Mouse (Mus musculus): ENCODE data around the gene Dnal1. TPM values are rescaled to one million over a fixed set of nuclear protein-coding genes. Genes with fewer than 3 reads are reported as not detected.

Gene Dnal1
- polyA plus RNA-seq, 1 experiment from 2014 or later = 2.4 TPM

GRCm38 (mm10) chr12:84186950-84187349, 72.8 kb downstream of the Dnal1 start:
- Histone ChIP-seq H3K9me3 (ENCODE audit: control insufficient read depth, low read length) (no peaks in the 10 kb centered on the region), H3K27me3 (ENCODE audit: control insufficient read depth, insufficient read depth, low read length) (no peaks in the 10 kb centered on the region), H3K36me3 (ENCODE audit: control insufficient read depth, insufficient read depth, low read length) (no peaks in the 10 kb centered on the region), H3K4me2 (ENCODE audit: low read length) (peak overlapping the region; percentile 3; the same call in 1 of the 2 replicates), H3K4me1 (ENCODE audit: control insufficient read depth in 2 of 2, insufficient read depth in 2 of 2, low read length in 2 of 2) (peaks cover 63 to 77% of the 10 kb centered on the region in 2 experiments), H3K4me3 (ENCODE audit: control insufficient read depth in 1 of 2, insufficient read depth in 1 of 2, low read depth in 1 of 2, low read length in 2 of 2) (no peak overlapping the region), H3K9ac (ENCODE audit: low read length) (0 out of 2 replicates have a peak overlapping the region, but pooled peaks have one; percentile 6), H3K27ac (replicated peaks in 1 of 2; ENCODE audit: control insufficient read depth in 1 of 2, insufficient read depth in 1 of 2, low read depth in 2 of 2, low read length in 2 of 2) (peak overlapping the region; percentile 65 to 69)
- no peak for ATAC-seq (ENCODE audit: insufficient number of reproducible peaks, insufficient read depth, low FRiP score, low read depth)
- WGBS = 34% methylated on average over 5 of the region's 5 CpGs

DNA sequence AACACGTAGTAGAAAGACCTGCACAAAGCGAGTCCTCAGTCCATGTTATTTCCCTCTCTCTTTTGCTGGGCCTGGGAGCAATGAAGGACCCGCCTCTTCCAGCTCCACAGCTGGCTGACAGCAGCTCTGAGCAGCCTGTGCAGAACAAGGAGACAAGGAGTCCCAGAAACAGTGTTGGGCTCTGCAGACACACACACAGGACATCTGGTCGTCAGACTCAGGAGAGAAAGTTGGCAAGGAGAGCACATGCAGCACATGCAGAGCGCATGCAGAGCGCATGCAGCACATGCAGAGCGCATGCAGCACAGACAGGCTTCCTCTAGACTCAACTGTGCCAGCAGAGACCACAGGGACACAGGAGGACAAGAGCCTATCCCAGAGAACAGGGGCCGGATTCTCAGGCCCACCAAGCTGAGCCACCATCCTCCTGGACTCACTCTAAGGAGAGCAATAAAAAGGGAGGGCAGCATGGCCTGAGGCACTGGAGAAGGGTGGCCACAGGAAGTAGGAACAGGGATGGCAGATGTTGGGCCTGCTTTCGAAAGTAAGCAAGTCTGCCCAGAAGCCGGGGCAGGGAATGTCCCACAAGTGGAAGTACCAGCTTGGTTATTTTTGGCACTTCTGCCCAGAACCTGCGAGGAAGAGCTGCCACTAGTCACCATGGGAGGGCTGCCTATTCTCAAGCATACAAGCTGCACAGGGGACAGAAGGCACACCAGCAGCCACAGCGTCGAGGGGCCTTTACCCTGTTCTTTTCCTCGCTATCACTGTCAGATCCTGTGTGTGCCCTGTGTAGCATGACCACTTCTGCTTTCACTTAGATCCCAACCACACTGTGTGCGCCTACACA, 73.8 kb downstream of the Dnal1 start:
- WGBS = 55% methylated on average over 15 of the region's 15 CpGs
- no peak for ATAC-seq (ENCODE audit: insufficient number of reproducible peaks, insufficient read depth, low FRiP score, low read depth)
- Histone ChIP-seq H3K27ac (replicated peaks in 1 of 2; ENCODE audit: control insufficient read depth in 1 of 2, insufficient read depth in 1 of 2, low read depth in 2 of 2, low read length in 2 of 2) (peak overlapping the region; percentile 37 to 69), H3K4me1 (ENCODE audit: control insufficient read depth in 2 of 2, insufficient read depth in 2 of 2, low read length in 2 of 2) (peaks cover 69 to 78% of the 10 kb centered on the region in 2 experiments), H3K27me3 (ENCODE audit: control insufficient read depth, insufficient read depth, low read length) (no peaks in the 10 kb centered on the region), H3K9ac (ENCODE audit: low read length) (peak overlapping the region; percentile 55), H3K4me2 (ENCODE audit: low read length) (peak overlapping the region; percentile 31), H3K4me3 (ENCODE audit: control insufficient read depth in 1 of 2, insufficient read depth in 1 of 2, low read depth in 1 of 2, low read length in 2 of 2) (no peak overlapping the region), H3K36me3 (ENCODE audit: control insufficient read depth, insufficient read depth, low read length) (no peaks in the 10 kb centered on the region), H3K9me3 (ENCODE audit: control insufficient read depth, low read length) (no peaks in the 10 kb centered on the region)

GRCm38 (mm10) chr12:84188881-84189444, 74.8 kb downstream of the Dnal1 start:
- WGBS = 76% methylated on average over 14 of the region's 14 CpGs
- Histone ChIP-seq H3K27me3 (ENCODE audit: control insufficient read depth, insufficient read depth, low read length) (no peaks in the 10 kb centered on the region), H3K4me1 (ENCODE audit: control insufficient read depth in 2 of 2, insufficient read depth in 2 of 2, low read length in 2 of 2) (peaks cover 69 to 78% of the 10 kb centered on the region in 2 experiments), H3K4me2 (ENCODE audit: low read length) (peak overlapping the region; percentile 31; the same call in 1 of the 2 replicates), H3K9me3 (ENCODE audit: control insufficient read depth, low read length) (no peaks in the 10 kb centered on the region), H3K9ac (ENCODE audit: low read length) (peak overlapping the region; percentile 55), H3K4me3 (ENCODE audit: control insufficient read depth in 1 of 2, insufficient read depth in 1 of 2, low read depth in 1 of 2, low read length in 2 of 2) (no peak overlapping the region), H3K36me3 (ENCODE audit: control insufficient read depth, insufficient read depth, low read length) (no peaks in the 10 kb centered on the region), H3K27ac (replicated peaks in 1 of 2; ENCODE audit: control insufficient read depth in 1 of 2, insufficient read depth in 1 of 2, low read depth in 2 of 2, low read length in 2 of 2) (peak overlapping the region in 1 of 2 experiments; percentile 69; a peak in 1 of 4 replicates)
- ATAC-seq (ENCODE audit: insufficient number of reproducible peaks, insufficient read depth, low FRiP score, low read depth) = no peak

GRCm38 (mm10) chr12:84190151-84190820, 76.1 kb downstream of the Dnal1 start:
- no peaks in the 10 kb centered on the region for H3K27me3 ChIP-seq (ENCODE audit: control insufficient read depth, insufficient read depth, low read length)
- no peak overlapping the region for H3K27ac ChIP-seq (replicated peaks in 1 of 2; ENCODE audit: control insufficient read depth in 1 of 2, insufficient read depth in 1 of 2, low read depth in 2 of 2, low read length in 2 of 2)
- no peak overlapping the region for H3K4me3 ChIP-seq (ENCODE audit: control insufficient read depth in 1 of 2, insufficient read depth in 1 of 2, low read depth in 1 of 2, low read length in 2 of 2)
- H3K9ac ChIP-seq (ENCODE audit: low read length) = peak overlapping the region; percentile 50; the same call in 1 of the 2 replicates
- H3K9me3 ChIP-seq (ENCODE audit: control insufficient read depth, low read length) = no peaks in the 10 kb centered on the region
- H3K4me2 ChIP-seq (ENCODE audit: low read length) = peak overlapping the region; percentile 31
- ATAC-seq (ENCODE audit: insufficient number of reproducible peaks, insufficient read depth, low FRiP score, low read depth) = no peak
- 28% methylated on average over 14 of the region's 15 CpGs for WGBS
- H3K4me1 ChIP-seq (ENCODE audit: control insufficient read depth in 2 of 2, insufficient read depth in 2 of 2, low read length in 2 of 2) = peaks cover 71 to 80% of the 10 kb centered on the region in 2 experiments
- H3K36me3 ChIP-seq (ENCODE audit: control insufficient read depth, insufficient read depth, low read length) = no peaks in the 10 kb centered on the region

GRCm38 (mm10) chr12:84191190-84191589, 77.0 kb downstream of the Dnal1 start:
- no peaks in the 10 kb centered on the region for H3K27me3 ChIP-seq (ENCODE audit: control insufficient read depth, insufficient read depth, low read length)
- peak overlapping the region; percentile 22; the same call in 1 of the 2 replicates for H3K9ac ChIP-seq (ENCODE audit: low read length)
- H3K4me2 ChIP-seq (ENCODE audit: low read length) = peak overlapping the region; percentile 99; the same call in 1 of the 2 replicates
- WGBS = 80% methylated on average over 7 of the region's 7 CpGs
- no peaks in the 10 kb centered on the region for H3K9me3 ChIP-seq (ENCODE audit: control insufficient read depth, low read length)
- H3K27ac ChIP-seq (replicated peaks in 1 of 2; ENCODE audit: control insufficient read depth in 1 of 2, insufficient read depth in 1 of 2, low read depth in 2 of 2, low read length in 2 of 2) = no peak overlapping the region
- no peak for ATAC-seq (ENCODE audit: insufficient number of reproducible peaks, insufficient read depth, low FRiP score, low read depth)
- peaks cover 63 to 71% of the 10 kb centered on the region in 2 experiments for H3K4me1 ChIP-seq (ENCODE audit: control insufficient read depth in 2 of 2, insufficient read depth in 2 of 2, low read length in 2 of 2)
- no peak overlapping the region for H3K4me3 ChIP-seq (ENCODE audit: control insufficient read depth in 1 of 2, insufficient read depth in 1 of 2, low read depth in 1 of 2, low read length in 2 of 2)
- H3K36me3 ChIP-seq (ENCODE audit: control insufficient read depth, insufficient read depth, low read length) = no peaks in the 10 kb centered on the region

DNA sequence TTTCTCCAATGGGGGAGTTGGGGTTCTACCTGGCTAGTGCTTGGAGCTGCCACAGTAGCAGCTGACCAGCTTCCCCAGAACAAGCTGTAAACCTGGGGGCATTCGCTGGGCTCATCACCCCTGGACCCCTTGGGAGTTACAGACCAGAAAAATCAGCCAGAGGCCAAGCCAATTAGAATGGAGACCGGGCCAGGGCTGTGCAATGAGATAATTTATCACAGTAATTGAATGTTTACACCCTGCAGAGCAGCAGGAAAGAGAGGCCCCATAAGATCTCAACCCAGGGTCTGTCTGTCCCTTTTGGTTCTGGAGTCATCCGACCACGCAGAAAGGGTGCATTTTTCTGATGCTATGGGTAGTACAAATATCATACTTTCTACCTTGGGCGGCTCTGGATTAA, 77.6 kb downstream of the Dnal1 start:
- H3K4me1 ChIP-seq (ENCODE audit: control insufficient read depth in 2 of 2, insufficient read depth in 2 of 2, low read length in 2 of 2) = peaks cover 61 to 70% of the 10 kb centered on the region in 2 experiments
- no peaks in the 10 kb centered on the region for H3K36me3 ChIP-seq (ENCODE audit: control insufficient read depth, insufficient read depth, low read length)
- peak overlapping the region; percentile 99 for H3K4me2 ChIP-seq (ENCODE audit: low read length)
- ATAC-seq (ENCODE audit: insufficient number of reproducible peaks, insufficient read depth, low FRiP score, low read depth) = no peak
- 37% methylated on average over 5 of the region's 5 CpGs for WGBS
- no peaks in the 10 kb centered on the region for H3K27me3 ChIP-seq (ENCODE audit: control insufficient read depth, insufficient read depth, low read length)
- H3K9ac ChIP-seq (ENCODE audit: low read length) = peak overlapping the region; percentile 93
- H3K9me3 ChIP-seq (ENCODE audit: control insufficient read depth, low read length) = no peaks in the 10 kb centered on the region
- no peak overlapping the region for H3K27ac ChIP-seq (replicated peaks in 1 of 2; ENCODE audit: control insufficient read depth in 1 of 2, insufficient read depth in 1 of 2, low read depth in 2 of 2, low read length in 2 of 2)
- peak overlapping the region in 1 of 2 experiments; percentile 83; a peak in 3 of 4 replicates for H3K4me3 ChIP-seq (ENCODE audit: control insufficient read depth in 1 of 2, insufficient read depth in 1 of 2, low read depth in 1 of 2, low read length in 2 of 2)

DNA sequence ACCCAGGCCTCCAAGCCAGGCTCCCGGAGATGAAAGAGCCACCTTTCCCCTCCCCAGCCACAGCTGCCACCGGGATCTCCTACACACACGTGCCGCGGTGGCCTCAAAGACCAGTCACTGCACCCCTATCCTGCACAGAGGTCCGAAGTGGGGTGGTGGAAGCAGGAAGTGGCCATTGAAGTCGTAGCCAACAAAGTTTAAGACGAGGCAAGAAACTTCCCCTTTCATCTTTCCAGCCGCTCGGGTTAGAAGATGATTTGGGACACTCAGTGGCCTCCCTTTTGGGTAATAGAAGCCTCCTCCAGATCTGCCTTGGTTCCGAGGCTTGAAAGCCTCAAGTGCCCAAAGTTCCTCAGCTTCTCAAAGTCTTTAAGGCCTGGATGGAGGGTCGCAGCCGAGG, 78.1 kb downstream of the Dnal1 start:
- no peak for ATAC-seq (ENCODE audit: insufficient number of reproducible peaks, insufficient read depth, low FRiP score, low read depth)
- peak overlapping the region; percentile 99 for H3K4me2 ChIP-seq (ENCODE audit: low read length)
- WGBS = 5% methylated on average over 13 of the region's 13 CpGs

More for the DNA sequence above, 78.1 kb downstream of the Dnal1 start:
- Histone ChIP-seq H3K27me3 (ENCODE audit: control insufficient read depth, insufficient read depth, low read length) (no peaks in the 10 kb centered on the region), H3K4me1 (ENCODE audit: control insufficient read depth in 2 of 2, insufficient read depth in 2 of 2, low read length in 2 of 2) (peaks cover 56 to 68% of the 10 kb centered on the region in 2 experiments), H3K36me3 (ENCODE audit: control insufficient read depth, insufficient read depth, low read length) (no peaks in the 10 kb centered on the region), H3K9ac (ENCODE audit: low read length) (peak overlapping the region; percentile 93), H3K9me3 (ENCODE audit: control insufficient read depth, low read length) (no peaks in the 10 kb centered on the region), H3K27ac (replicated peaks in 1 of 2; ENCODE audit: control insufficient read depth in 1 of 2, insufficient read depth in 1 of 2, low read depth in 2 of 2, low read length in 2 of 2) (peak overlapping the region in 1 of 2 experiments; percentile 97; a peak in 2 of 4 replicates), H3K4me3 (ENCODE audit: control insufficient read depth in 1 of 2, insufficient read depth in 1 of 2, low read depth in 1 of 2, low read length in 2 of 2) (peak overlapping the region; percentile 63 to 83)
